Mouse (Mus musculus): ENCODE measurements around the gene Ccdc157.

GRCm38 (mm10) chr11:4159808-4160708 is at the start of gene Ccdc157, which contains the start of gene Sf3a1:
- TF ChIP-seq EP300 (IDR thresholded peaks at IDR 0.05) = no peak
- TF ChIP-seq CTCF (IDR thresholded peaks at IDR 0.05) = no peak
